Mouse (Mus musculus) v-Abl transformed pro-B cells (cell line): ENCODE measurements around the gene Vmn1r39.
"Not testable (repeated sequence)": the region's sequence is repeated elsewhere in the genome, so short reads cannot be mapped to it uniquely, and the experiment has no call there.

Experiments
- in situ Hi-C, 2 experiments: fragments of 400-800 bp; cut with MboI; formaldehyde crosslinking; loops; one replicate each; pipeline ENCODE4 v1.15.1; 2025; ENCODE audit not compliant: unreplicated experiment in 2 of 2

Gene Vmn1r39

GRCm38 (mm10) chr6:66810509-66810908 lies at the start of gene Vmn1r39:
Vmn1r39 (minus strand) TSS chr6:66810609.
- in situ Hi-C loops, result no loop called here

GRCm38 (mm10) chr6:66859391-66859790 lies 49.0 kb upstream of the Vmn1r39 start:
- in situ Hi-C loops, result no loop called here

- in situ Hi-C loops, result no loop called here
Observed at GRCm38 (mm10) chr6:66858356-66858755, 47.9 kb upstream of the Vmn1r39 start.

GRCm38 (mm10) chr6:66856236-66856635 lies 45.8 kb upstream of the Vmn1r39 start:
- in situ Hi-C loops, result no loop called here

- in situ Hi-C loops, result loop anchor here in 1 of 2 experiments (10.0 to 25.0 kb wide), 2 partner anchors 106 to 288 kb away; no protein-coding TSS in a partner anchor
Observed at GRCm38 (mm10) chr6:66848936-66849335, 38.5 kb upstream of the Vmn1r39 start.

GRCm38 (mm10) chr6:66840631-66841030 lies 30.2 kb upstream of the Vmn1r39 start:
- in situ Hi-C loops, result loop anchor here (5.0 to 25.0 kb wide), 5 partner anchors 57 to 317 kb away; partner anchors contain the start of gene Gng12 (in 1 of the 2)

- in situ Hi-C loops, result loop anchor here (10.0 to 25.0 kb wide), 2 partner anchors 188 to 300 kb away; no protein-coding TSS in a partner anchor
Observed at GRCm38 (mm10) chr6:66836932-66837331, 26.5 kb upstream of the Vmn1r39 start.

GRCm38 (mm10) chr6:66806311-66806710 lies 4.1 kb downstream of the Vmn1r39 start:
- in situ Hi-C loops, result no loop called here

- in situ Hi-C loops, result no loop called here
Observed at GRCm38 (mm10) chr6:66805713-66806112, 4.7 kb downstream of the Vmn1r39 start.

GRCm38 (mm10) chr6:66782527-66782926 lies 27.9 kb downstream of the Vmn1r39 start, which contains the start of gene Vmn1r38:
Vmn1r38 (minus strand) TSS chr6:66782627.
- in situ Hi-C loops, result not testable (repeated sequence)
